Mouse (Mus musculus): Measurements from ENCODE around the gene Itpkb.

DNA sequence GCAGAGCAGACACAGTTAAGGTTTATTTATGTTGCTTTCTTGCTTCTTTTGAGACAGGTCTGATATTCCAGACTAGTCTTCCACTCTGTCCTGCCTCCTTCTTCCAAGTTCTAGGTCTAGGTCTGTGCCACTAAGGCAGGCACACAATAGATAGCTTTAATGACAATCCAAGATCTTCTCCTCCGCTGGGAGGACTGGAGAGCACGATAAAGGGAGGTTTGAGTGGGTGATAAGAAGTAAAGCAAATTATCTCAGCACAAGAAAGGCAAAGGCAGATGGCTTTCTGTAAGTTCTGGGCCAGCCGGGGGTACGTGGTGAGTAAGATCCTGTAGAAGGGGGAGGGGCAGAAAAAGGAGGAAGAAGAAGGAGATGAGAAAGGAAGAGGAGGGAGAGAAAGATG, 12.8 kb upstream of the Itpkb start:
- TF ChIP-seq POLR2A (IDR thresholded peaks at IDR 0.05; ENCODE audit: low read depth, low read length) (no peak), CTCF (conservative IDR thresholded peaks at IDR 0.05; ENCODE audit: insufficient read depth, insufficient read length, low read depth, low read length) (no peak)
